Mouse (Mus musculus) intestine, embryonic 15.5 days (tissue): ENCODE measurements around the gene Sdhaf1. TPM values are rescaled to one million over a fixed set of nuclear protein-coding genes. Genes with fewer than 3 reads are reported as not detected.

Experiments used
- ATAC-seq: fragments of 200-750 bp; cut with Nextera tagmentation; 2 replicates; pipeline ENCODE4 v1.8.0; 2017; ENCODE audit warnings: moderate TSS enrichment, moderate library complexity
- H3K27ac ChIP-seq: fragments of 300-500 bp; sonication (generic); 2 replicates; pipeline ENCODE4 v1.5.1; 2015; ENCODE audit warnings: mild to moderate bottlenecking, inconsistent platforms
- H3K27me3 ChIP-seq: fragments of 300-500 bp; sonication (generic); replicated peaks from 2 replicates; pipeline ENCODE4 v1.6.1; 2015; ENCODE audit warnings: inconsistent platforms
- H3K36me3 ChIP-seq: fragments of 300-500 bp; sonication (generic); 2 replicates; pipeline ENCODE4 v1.6.1; 2015; ENCODE audit warnings: inconsistent platforms
- H3K4me1 ChIP-seq: fragments of 300-500 bp; sonication (generic); replicated peaks from 2 replicates; pipeline ENCODE4 v1.6.1; 2015; ENCODE audit warnings: inconsistent platforms
- H3K4me2 ChIP-seq: fragments of 300-500 bp; sonication (generic); replicated peaks from 2 replicates; pipeline ENCODE4 v1.6.1; 2015; ENCODE audit warnings: mild to moderate bottlenecking, inconsistent platforms
- H3K4me3 ChIP-seq: fragments of 300-500 bp; sonication (generic); replicated peaks from 2 replicates; pipeline ENCODE4 v1.5.1; 2015; ENCODE audit warnings: inconsistent platforms
- H3K9ac ChIP-seq: fragments of 300-500 bp; sonication (generic); 2 replicates; pipeline ENCODE4 v1.6.1; 2015; ENCODE audit warnings: inconsistent platforms
- H3K9me3 ChIP-seq: fragments of 300-500 bp; sonication (generic); 2 replicates; pipeline ENCODE4 v1.6.1; 2016; ENCODE audit warnings: inconsistent platforms
- WGBS: fragments of 180-500 bp; shearing (Covaris S2); methylation state at CpG from one replicate; pipeline ENCODE4 v1.1.7; 2015; 5-methylcytosine and 5-hydroxymethylcytosine counted together
- polyA plus RNA-seq: library from polyadenylated mRNA; unstranded; fragments of >200 nt; fragmentation: Nextera tagmentation; extraction: Ambion mirVana; gene quantifications from 2 replicates; pipeline ENCODE4 v1.2.1, GENCODE M21; 2015

The Sdhaf1 gene
- polyA plus RNA-seq, 1 experiment from 2014 or later = 18.0 TPM

- no peak for ATAC-seq
- Histone ChIP-seq H3K4me1 (0 out of 2 replicates have a peak, but pooled peaks cover 2% of the 10 kb centered on the region), H3K4me3 (no peak overlapping the region), H3K4me2 (no peak overlapping the region), H3K9me3 (no peaks in the 10 kb centered on the region), H3K27ac (no peak overlapping the region), H3K27me3 (no peaks in the 10 kb centered on the region), H3K9ac (no peak overlapping the region), H3K36me3 (no peaks in the 10 kb centered on the region)
- WGBS = 69% methylated on average over 7 of the region's 7 CpGs
These were observed 34.5 kb downstream of the Sdhaf1 start for GRCm38 (mm10) chr7:30289071-30289713.

DNA sequence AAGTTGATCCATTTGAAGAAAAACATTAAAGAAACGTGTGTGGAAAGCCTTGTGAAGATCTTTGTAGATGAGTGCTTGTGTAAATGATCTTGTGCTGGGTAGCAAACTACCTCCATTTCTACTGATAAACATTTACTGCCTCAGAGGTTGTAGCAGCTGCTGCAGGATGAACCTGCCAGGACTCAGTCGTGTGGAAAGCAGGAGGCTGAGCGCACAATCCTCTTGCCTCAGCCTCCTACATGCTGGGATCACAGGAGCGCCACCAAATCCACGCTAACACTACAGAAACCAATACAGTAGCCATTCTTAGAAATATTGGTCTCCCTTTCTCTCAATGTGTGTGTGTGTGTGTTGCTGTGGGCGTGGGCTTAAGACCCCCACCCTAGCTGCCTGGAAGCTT, 35.6 kb downstream of the Sdhaf1 start:
- Histone ChIP-seq H3K27ac (no peak overlapping the region), H3K9me3 (no peaks in the 10 kb centered on the region), H3K4me3 (no peak overlapping the region), H3K4me1 (0 out of 2 replicates have a peak, but pooled peaks cover 2% of the 10 kb centered on the region), H3K4me2 (no peak overlapping the region), H3K36me3 (no peaks in the 10 kb centered on the region), H3K9ac (no peak overlapping the region), H3K27me3 (no peaks in the 10 kb centered on the region)
- WGBS = 61% methylated on average over 6 of the region's 6 CpGs
- ATAC-seq = no peak

DNA sequence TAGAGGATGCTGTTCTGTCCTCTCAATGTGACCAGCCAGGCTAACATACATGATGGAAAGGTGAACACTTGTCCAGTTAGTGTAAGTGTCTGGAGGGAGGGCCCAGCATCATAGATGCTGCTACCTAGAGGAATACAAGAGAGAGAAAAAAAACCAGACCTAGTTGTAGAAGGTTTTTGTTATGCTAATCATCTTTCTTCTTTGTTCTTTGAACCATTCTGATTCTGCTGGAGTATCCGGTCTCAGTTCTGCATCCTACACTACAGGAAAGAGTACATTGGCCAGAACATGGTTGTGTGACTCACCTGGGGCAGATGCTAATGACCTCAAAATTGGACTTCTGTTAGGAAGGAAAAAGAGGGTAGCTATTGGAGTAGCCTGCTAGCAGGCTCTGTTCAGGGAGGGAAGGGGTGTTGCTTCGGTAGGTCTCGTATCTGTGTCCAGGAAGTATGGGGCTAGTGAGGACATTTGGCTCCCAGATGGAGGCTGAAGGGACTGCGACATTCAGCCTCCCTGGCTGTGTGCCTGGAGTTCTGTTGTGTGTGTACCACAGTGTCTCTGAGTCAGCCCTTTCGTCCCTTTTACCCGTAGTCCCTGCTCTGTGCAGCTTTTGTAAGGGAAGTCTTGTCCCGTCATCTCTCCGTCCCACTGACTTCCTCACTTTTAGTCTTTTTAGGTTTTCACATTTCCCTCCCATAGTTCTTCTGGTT, 36.8 kb downstream of the Sdhaf1 start:
- H3K4me3 ChIP-seq = no peak overlapping the region
- no peak overlapping the region for H3K27ac ChIP-seq
- H3K4me2 ChIP-seq = no peak overlapping the region
- H3K9me3 ChIP-seq = no peaks in the 10 kb centered on the region
- H3K4me1 ChIP-seq = no peaks in the 10 kb centered on the region
- no peaks in the 10 kb centered on the region for H3K27me3 ChIP-seq
- no peak for ATAC-seq
- WGBS = 63% methylated on average over 8 of the region's 8 CpGs
- no peaks in the 10 kb centered on the region for H3K36me3 ChIP-seq
- H3K9ac ChIP-seq = no peak overlapping the region

DNA sequence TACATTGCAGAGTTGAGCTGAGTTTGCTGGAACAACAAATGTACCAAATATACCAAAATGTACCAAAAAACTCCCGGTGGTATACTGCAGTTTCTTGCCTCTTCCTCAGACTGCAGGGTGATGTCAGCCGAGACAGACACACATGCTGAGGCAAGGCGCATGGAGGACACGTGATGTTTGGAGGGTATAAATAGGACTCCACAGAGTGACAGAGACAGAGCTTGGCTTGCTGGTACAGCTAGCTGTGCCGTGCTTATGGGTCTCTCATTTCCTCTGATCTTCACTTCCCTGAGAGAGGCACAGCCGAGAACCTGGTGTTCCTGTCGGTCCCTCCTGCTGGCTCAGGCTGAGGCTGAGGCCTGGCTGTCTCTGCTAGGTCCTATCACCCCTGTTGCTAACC, 41.0 kb downstream of the Sdhaf1 start:
- no peak overlapping the region for H3K4me3 ChIP-seq
- H3K36me3 ChIP-seq = no peaks in the 10 kb centered on the region
- 78% methylated on average over 7 of the region's 7 CpGs for WGBS
- H3K4me1 ChIP-seq = peaks cover 4% of the 10 kb centered on the region; the same call in 1 of the 2 replicates
- ATAC-seq = no peak
- no peaks in the 10 kb centered on the region for H3K27me3 ChIP-seq
- H3K27ac ChIP-seq = no peak overlapping the region
- no peaks in the 10 kb centered on the region for H3K9me3 ChIP-seq
- no peak overlapping the region for H3K9ac ChIP-seq
- no peak overlapping the region for H3K4me2 ChIP-seq

- H3K36me3 ChIP-seq = no peaks in the 10 kb centered on the region
- H3K4me1 ChIP-seq = peaks cover 4% of the 10 kb centered on the region; the same call in 1 of the 2 replicates
- no peaks in the 10 kb centered on the region for H3K9me3 ChIP-seq
- H3K9ac ChIP-seq = no peak overlapping the region
- H3K4me2 ChIP-seq = peak overlapping the region; percentile 86
- ATAC-seq = no peak
- no peak overlapping the region for H3K4me3 ChIP-seq
- H3K27me3 ChIP-seq = no peaks in the 10 kb centered on the region
- 70% methylated on average over 4 of the region's 4 CpGs for WGBS
- H3K27ac ChIP-seq = peak overlapping the region; percentile 98; the same call in 1 of the 2 replicates
These were observed 42.2 kb downstream of the Sdhaf1 start for GRCm38 (mm10) chr7:30281522-30281921.

DNA sequence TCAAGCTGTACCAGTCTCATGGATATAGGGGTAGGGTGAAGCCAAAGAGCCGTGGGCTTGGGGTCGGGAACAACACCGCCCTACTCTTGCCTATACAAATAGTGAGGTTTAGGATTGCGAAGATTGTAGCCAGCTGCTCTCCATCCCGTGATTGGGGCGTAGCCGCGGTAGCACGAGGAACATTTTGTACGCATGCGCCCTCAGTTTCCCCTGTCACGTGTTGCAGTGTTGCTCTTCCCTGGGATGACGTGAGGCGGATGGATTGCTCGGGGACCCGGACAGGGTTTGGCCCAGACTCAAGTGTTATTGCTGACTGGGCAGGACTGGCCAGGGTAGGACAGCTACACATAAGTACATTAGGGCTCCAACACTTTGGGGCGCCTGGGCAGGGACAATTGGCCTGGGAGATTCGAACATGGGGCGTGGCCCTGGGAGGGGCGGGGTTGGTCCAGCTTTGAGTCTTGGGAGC, 43.0 kb downstream of the Sdhaf1 start:
- under 1% methylated on average over 20 of the region's 20 CpGs for WGBS
- H3K4me3 ChIP-seq = peak overlapping the region; percentile 82
- peak overlapping the region; percentile 38 for H3K9ac ChIP-seq
- H3K36me3 ChIP-seq = no peaks in the 10 kb centered on the region
- peak overlapping the region; percentile 86 for H3K4me2 ChIP-seq
- no peaks in the 10 kb centered on the region for H3K27me3 ChIP-seq
- ATAC-seq = peak; percentile 83
- H3K27ac ChIP-seq = peak overlapping the region; percentile 98
- H3K9me3 ChIP-seq = no peaks in the 10 kb centered on the region
- peaks cover 4% of the 10 kb centered on the region; the same call in 1 of the 2 replicates for H3K4me1 ChIP-seq

GRCm38 (mm10) chr7:30279951-30280669, 43.6 kb downstream of the Sdhaf1 start, which contains the start of the genes Thap8 and Wdr62:
Thap8 (plus strand) TSS chr7:30280094.
Wdr62 (minus strand) TSS chr7:30280419.
- WGBS = under 1% methylated on average over 49 of the region's 49 CpGs
- peak within 1 kb of the TSS; percentile 98 for H3K27ac ChIP-seq
- H3K36me3 ChIP-seq = no peaks in the 10 kb centered on the region
- H3K9ac ChIP-seq = peak within 1 kb of the TSS; percentile 54
- H3K4me3 ChIP-seq = peak within 1 kb of the TSS; percentile 82
- no peaks in the 10 kb centered on the region for H3K27me3 ChIP-seq
- no peaks in the 10 kb centered on the region for H3K9me3 ChIP-seq
- H3K4me1 ChIP-seq = peaks cover 4% of the 10 kb centered on the region; the same call in 1 of the 2 replicates
- peak; percentile 98 for ATAC-seq
- H3K4me2 ChIP-seq = peak within 1 kb of the TSS; percentile 86

- Histone ChIP-seq H3K4me3 (peak overlapping the region; percentile 82), H3K9ac (peak overlapping the region; percentile 54), H3K27ac (peak overlapping the region; percentile 98), H3K36me3 (no peaks in the 10 kb centered on the region), H3K4me1 (peaks cover 4% of the 10 kb centered on the region; the same call in 1 of the 2 replicates), H3K4me2 (peak overlapping the region; percentile 86), H3K27me3 (no peaks in the 10 kb centered on the region), H3K9me3 (no peaks in the 10 kb centered on the region)
- 0% methylated on average over 6 of the region's 6 CpGs for whole genome bisulfite sequencing
- ATAC-seq = peak; percentile 35; the same call in 1 of the 2 replicates
These were observed 44.2 kb downstream of the Sdhaf1 start for GRCm38 (mm10) chr7:30279536-30279935.

DNA sequence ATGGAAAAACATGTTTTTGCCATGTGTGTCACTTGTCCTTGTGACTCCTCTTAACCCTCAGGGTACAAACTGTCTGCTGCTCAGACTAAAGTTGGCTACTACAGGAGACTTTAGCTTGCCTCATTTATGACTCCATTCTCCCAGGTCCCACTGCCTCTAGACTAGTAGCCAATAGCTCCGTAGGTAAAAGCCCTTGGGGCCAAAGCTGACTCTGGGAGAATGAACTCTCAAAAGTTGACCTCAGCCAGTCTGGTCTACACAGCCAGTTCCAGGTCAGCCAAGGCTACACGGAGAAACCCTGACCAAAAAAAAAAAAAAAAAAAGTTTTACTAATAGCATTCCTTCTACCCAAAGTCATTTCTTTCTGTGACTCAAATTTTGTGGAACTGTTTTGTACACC, 44.8 kb downstream of the Sdhaf1 start:
- Histone ChIP-seq H3K27me3 (no peaks in the 10 kb centered on the region), H3K9me3 (no peaks in the 10 kb centered on the region), H3K27ac (no peak overlapping the region), H3K4me3 (no peak overlapping the region), H3K9ac (no peak overlapping the region), H3K36me3 (no peaks in the 10 kb centered on the region), H3K4me2 (peak overlapping the region; percentile 86), H3K4me1 (peaks cover 4% of the 10 kb centered on the region; the same call in 1 of the 2 replicates)
- no peak for ATAC-seq
- WGBS = 40% methylated on average over 2 of the region's 2 CpGs

GRCm38 (mm10) chr7:30274383-30274782, 49.3 kb downstream of the Sdhaf1 start:
- no peaks in the 10 kb centered on the region for H3K27me3 ChIP-seq
- 53% methylated on average over 6 of the region's 6 CpGs for WGBS
- ATAC-seq = no peak
- no peak overlapping the region for H3K4me2 ChIP-seq
- no peak overlapping the region for H3K27ac ChIP-seq
- H3K36me3 ChIP-seq = no peaks in the 10 kb centered on the region
- peaks cover 1% of the 10 kb centered on the region; the same call in 1 of the 2 replicates for H3K4me1 ChIP-seq
- H3K4me3 ChIP-seq = no peak overlapping the region
- no peak overlapping the region for H3K9ac ChIP-seq
- no peaks in the 10 kb centered on the region for H3K9me3 ChIP-seq
